Mouse (Mus musculus): ENCODE results near the gene Edrf1.

DNA sequence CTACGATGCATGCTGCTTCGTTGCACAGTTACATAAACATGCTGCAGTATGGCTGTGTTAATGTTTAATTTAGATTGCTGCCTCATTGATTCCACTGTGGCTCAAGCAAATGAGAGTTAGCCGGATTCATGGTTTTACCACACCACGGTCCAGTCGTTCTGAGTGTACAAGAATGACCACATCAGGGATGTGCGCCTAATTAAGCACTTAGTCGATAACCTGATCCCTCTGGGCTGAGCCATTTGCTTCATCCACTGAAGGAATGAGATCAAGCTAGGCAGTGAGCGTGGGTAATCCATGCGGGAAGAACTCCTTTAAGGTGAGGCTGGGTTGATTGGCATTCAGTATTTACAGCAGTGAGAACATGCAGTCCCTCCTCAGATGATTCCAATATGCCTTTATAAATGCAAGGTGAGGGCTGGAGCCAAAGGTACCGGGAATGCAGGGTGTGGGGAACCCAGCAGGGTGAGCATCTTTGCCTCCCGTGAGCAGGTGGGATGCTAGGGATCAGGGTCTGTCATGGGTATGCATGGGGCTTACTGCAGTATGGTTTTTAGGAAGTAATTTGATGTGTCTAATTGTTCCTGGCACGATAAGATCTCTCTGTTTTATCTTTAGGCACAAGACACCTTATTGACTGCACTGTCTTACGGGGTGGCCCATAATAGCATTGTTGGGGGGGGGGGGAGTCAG, 29.3 kb upstream of the Edrf1 start:
- TF ChIP-seq CTCF (IDR thresholded peaks at IDR 0.05; ENCODE audit: low read depth, low read length) (no peak), GATA1 (IDR thresholded peaks at IDR 0.05; ENCODE audit: borderline replicate concordance, low read length) (no peak), POLR2AphosphoS5 (IDR thresholded peaks at IDR 0.05; ENCODE audit: insufficient replicate concordance, low read depth, low read length) (no peak)
